Comparison of ENCODE assay signal across 10 mouse cellular contexts in the genomic region with DNA sequence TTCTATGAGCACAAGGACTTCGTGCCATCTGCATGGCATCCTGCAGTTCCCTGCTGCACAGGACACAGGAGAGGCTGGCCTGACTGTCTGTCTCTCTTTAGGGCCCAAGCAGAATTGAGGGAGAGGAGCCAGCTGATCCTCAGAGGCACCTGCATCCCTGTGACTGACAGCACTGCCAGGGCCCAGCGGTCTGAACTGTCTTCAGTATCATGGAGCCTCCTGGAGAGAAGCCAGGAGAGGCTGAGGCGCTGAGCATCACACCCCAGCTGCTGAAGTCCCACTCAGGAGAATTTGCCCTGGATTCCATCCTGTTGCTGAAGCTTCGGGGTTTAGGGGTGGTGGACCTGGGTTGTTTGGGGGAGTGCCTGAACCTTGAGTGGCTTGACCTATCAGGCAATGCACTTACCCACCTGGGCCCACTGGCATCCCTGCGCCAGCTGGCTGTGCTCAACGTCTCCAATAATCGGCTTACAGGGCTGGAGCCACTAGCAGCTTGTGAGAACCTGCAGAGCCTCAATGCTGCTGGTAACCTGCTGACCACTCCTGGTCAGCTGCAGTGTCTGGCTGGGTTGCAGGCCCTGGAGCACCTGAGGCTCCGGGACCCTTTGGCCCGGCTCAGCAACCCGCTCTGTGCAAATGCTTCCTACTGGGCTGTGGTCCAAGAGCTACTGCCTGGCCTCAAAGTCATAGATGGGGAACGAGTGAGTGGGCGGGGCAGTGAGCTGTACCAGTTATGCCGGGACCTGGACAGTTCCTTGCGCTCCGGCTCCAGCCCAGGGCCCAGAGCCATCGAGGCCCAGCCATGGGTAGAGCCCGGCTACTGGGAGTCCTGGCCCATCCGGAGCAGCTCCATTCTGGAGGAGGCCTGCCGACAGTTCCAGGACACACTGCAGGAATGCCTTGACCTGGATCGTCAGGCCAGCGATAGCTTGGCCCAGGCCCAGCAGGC. TPM values are rescaled to one million over a fixed set of nuclear protein-coding genes. Genes with fewer than 3 reads are reported as not detected.
DNase-seq lines count a peak whose midpoint lies in the region; ATAC-seq lines count a peak whose summit lies in the region.
"Had no signal": no experiment of that assay in that cellular context is flagged by ENCODE, and none has a peak within 500 bp of the region (broad histone marks: within the 10 kb centered on the region; RNA-seq: fewer than 3 reads in every experiment).

No protein-coding gene starts in this region.

- no peak overlapping the region; the same call in 1 of the 2 replicates for H3K9ac ChIP-seq in forebrain, embryonic 14.5 days (ENCODE audit: low read length)
- H3K9ac ChIP-seq in forebrain, embryonic 11.5 days (ENCODE audit: low read length), result no peak overlapping the region
- H3K9ac ChIP-seq in intestine, embryonic 14.5 days (ENCODE audit: low read length), result no peak overlapping the region
- H3K9ac ChIP-seq: limb, embryonic 13.5 days had no signal

- H3K4me2 ChIP-seq in forebrain, embryonic 14.5 days (ENCODE audit: low read length), result no peak overlapping the region
- H3K4me2 ChIP-seq in forebrain, embryonic 11.5 days (ENCODE audit: low read depth, low read length, severe bottlenecking), result no peak overlapping the region
- H3K4me2 ChIP-seq in intestine, embryonic 14.5 days (ENCODE audit: low read length), result 0 out of 2 replicates have a peak overlapping the region, but pooled peaks have one; percentile 8
- H3K4me2 ChIP-seq: limb, embryonic 13.5 days had no signal

- no peaks in the 10 kb centered on the region; the same call in 1 of the 2 replicates for H3K4me1 ChIP-seq in forebrain, embryonic 14.5 days (ENCODE audit: control insufficient read depth, insufficient read depth, low read length)
- no peaks in the 10 kb centered on the region for H3K4me1 ChIP-seq in forebrain, embryonic 11.5 days (replicated peaks; ENCODE audit: control insufficient read depth, insufficient read depth, low read length)
- H3K4me1 ChIP-seq in intestine, embryonic 14.5 days (replicated peaks; ENCODE audit: control insufficient read depth, insufficient read depth, low read length), result peaks cover 31% of the 10 kb centered on the region

- WGBS in forebrain, embryonic 14.5 days, result 82% methylated on average over 21 of the region's 21 CpGs
- WGBS in forebrain, embryonic 11.5 days, result 93% methylated on average over 21 of the region's 21 CpGs
- 59% methylated on average over 20 of the region's 21 CpGs for WGBS in intestine, embryonic 14.5 days

- intact Hi-C loops in gastrocnemius, postnatal 14 days (cut with DNase I; ENCODE audit: low total_unique reads), result no loop called here

- 0 out of 2 replicates have a peak, but pooled peaks cover 15% of the 10 kb centered on the region for H3K36me3 ChIP-seq in forebrain, embryonic 14.5 days (ENCODE audit: control insufficient read depth, insufficient read depth, low read length)
- H3K36me3 ChIP-seq in forebrain, embryonic 11.5 days (ENCODE audit: control insufficient read depth, insufficient read depth, low read length), result no peaks in the 10 kb centered on the region; the same call in 1 of the 2 replicates
- no peaks in the 10 kb centered on the region for H3K36me3 ChIP-seq in intestine, embryonic 14.5 days (ENCODE audit: control insufficient read depth, insufficient read depth, low read length)

- no peak overlapping the region for H3K27ac ChIP-seq in forebrain, embryonic 14.5 days (ENCODE audit: low read depth, low read length)
- H3K27ac ChIP-seq in forebrain, embryonic 11.5 days (ENCODE audit: low read depth, low read length), result no peak overlapping the region
- peak overlapping the region; percentile 27; the same call in 1 of the 2 replicates for H3K27ac ChIP-seq in intestine, embryonic 14.5 days (ENCODE audit: low read depth)
- H3K27ac ChIP-seq: limb, embryonic 13.5 days had no signal

- H3K27me3 ChIP-seq in forebrain, embryonic 14.5 days (replicated peaks; ENCODE audit: control insufficient read depth, insufficient read depth, low read length), result no peaks in the 10 kb centered on the region
- no peaks in the 10 kb centered on the region for H3K27me3 ChIP-seq in forebrain, embryonic 11.5 days (ENCODE audit: control insufficient read depth, insufficient read depth, low read length)
- no peaks in the 10 kb centered on the region for H3K27me3 ChIP-seq in intestine, embryonic 14.5 days (replicated peaks; ENCODE audit: control insufficient read depth, insufficient read depth, low read length)
- H3K27me3 ChIP-seq: limb, embryonic 13.5 days had no signal

- no peak for ATAC-seq in forebrain, embryonic 14.5 days
- no peak for ATAC-seq in forebrain, embryonic 11.5 days (replicated peaks; ENCODE audit: low FRiP score)
- ATAC-seq in intestine, embryonic 14.5 days (replicated peaks; ENCODE audit: low FRiP score, low TSS enrichment, low read depth), result no peak

- no peak overlapping the region for H3K4me3 ChIP-seq in forebrain, embryonic 14.5 days (ENCODE audit: low read depth, low read length)
- no peak overlapping the region for H3K4me3 ChIP-seq in forebrain, embryonic 11.5 days (ENCODE audit: low read depth, low read length)
- no peak overlapping the region for H3K4me3 ChIP-seq in intestine, embryonic 14.5 days (ENCODE audit: low read depth, low read length)
- H3K4me3 ChIP-seq: limb, embryonic 13.5 days had no signal

- DNase-seq in forebrain, embryonic 14.5 days (ENCODE audit: low spot score), result peak; percentile 37
- no peak for DNase-seq in forebrain, embryonic 11.5 days (ENCODE audit: low spot score)
- DNase-seq in adrenal gland, adult 8-10 months, result peak; percentile 63
- peak; percentile 73 for DNase-seq in gastrocnemius, postnatal 14 days
- DNase-seq in intestine, embryonic 14.5 days (ENCODE audit: low spot score), result no peak
- DNase-seq in lung, postnatal 10 days, result peak; percentile 68
- DNase-seq in spleen, adult 18-20 months, result no peak
- no peak for DNase-seq in thymus, adult 18-20 months

- no peaks in the 10 kb centered on the region for H3K9me3 ChIP-seq in forebrain, embryonic 14.5 days (replicated peaks; ENCODE audit: control insufficient read depth, low read length)
- no peaks in the 10 kb centered on the region for H3K9me3 ChIP-seq in forebrain, embryonic 11.5 days (ENCODE audit: control insufficient read depth, low read length)
- no peaks in the 10 kb centered on the region; the same call in 1 of the 2 replicates for H3K9me3 ChIP-seq in intestine, embryonic 14.5 days (ENCODE audit: control insufficient read depth, low read length)

RNA-seq across cellular contexts. Expression of a gene that starts 4.3 kb away (rescaled TPM):
- polyA plus RNA-seq in forebrain, embryonic 14.5 days (2014; fragmentation: Nextera tagmentation; extraction: Ambion mirVana), result 4.0 and 5.3 TPM in 2 replicates
- polyA plus RNA-seq in forebrain, embryonic 11.5 days (2014; fragmentation: Nextera tagmentation; extraction: Ambion mirVana), result 0.60 and 0.84 TPM in 2 replicates
- total RNA-seq in adrenal gland, adult 8-10 months (2022), result 100 to 1,000 TPM in 1 of 4 experiments, 10 to 100 TPM in 3; 68.8 to 138 (median 88.5) TPM
- 10 to 100 TPM; 22.2 to 35.7 TPM for total RNA-seq in gastrocnemius, postnatal 14 days (2021)
- 69.7 and 73.9 TPM in 2 replicates for polyA plus RNA-seq in intestine, embryonic 14.5 days (2014; fragmentation: Nextera tagmentation; extraction: Ambion mirVana)

RNA-seq across cellular contexts. Expression of a gene that starts 13.7 kb away (rescaled TPM):
- 10.7 and 10.9 TPM in 2 replicates for polyA plus RNA-seq in forebrain, embryonic 14.5 days (2014; fragmentation: Nextera tagmentation; extraction: Ambion mirVana)
- polyA plus RNA-seq in forebrain, embryonic 11.5 days (2014; fragmentation: Nextera tagmentation; extraction: Ambion mirVana), result 12.6 and 13.7 TPM in 2 replicates
- total RNA-seq in adrenal gland, adult 8-10 months (2022), result 10 to 100 TPM; 45.6 to 49.5 (median 49.1) TPM
- 10 to 100 TPM; 13.2 to 15.4 TPM for total RNA-seq in gastrocnemius, postnatal 14 days (2021)
- 6.7 and 7.7 TPM in 2 replicates for polyA plus RNA-seq in intestine, embryonic 14.5 days (2014; fragmentation: Nextera tagmentation; extraction: Ambion mirVana)

RNA-seq across cellular contexts. Expression of a gene that starts 21.1 kb away (rescaled TPM):
- not detected in 2 replicates for polyA plus RNA-seq in forebrain, embryonic 14.5 days (2014; fragmentation: Nextera tagmentation; extraction: Ambion mirVana)
- not detected in 2 replicates for polyA plus RNA-seq in forebrain, embryonic 11.5 days (2014; fragmentation: Nextera tagmentation; extraction: Ambion mirVana)
- total RNA-seq in adrenal gland, adult 8-10 months (2022), result not detected
- total RNA-seq in gastrocnemius, postnatal 14 days (2021), result not detected
- polyA plus RNA-seq in intestine, embryonic 14.5 days (2014; fragmentation: Nextera tagmentation; extraction: Ambion mirVana), result not detected in 2 replicates
- polyA plus RNA-seq: limb, embryonic 13.5 days; testis, adult 2 months had no signal

RNA-seq across cellular contexts. Expression of a gene that starts 25.4 kb away (rescaled TPM):
- 27.3 and 34.3 TPM in 2 replicates for polyA plus RNA-seq in forebrain, embryonic 14.5 days (2014; fragmentation: Nextera tagmentation; extraction: Ambion mirVana)
- polyA plus RNA-seq in forebrain, embryonic 11.5 days (2014; fragmentation: Nextera tagmentation; extraction: Ambion mirVana), result 50.2 and 50.6 TPM in 2 replicates
- 10 to 100 TPM; 59.1 to 84.5 (median 79.5) TPM for total RNA-seq in adrenal gland, adult 8-10 months (2022)
- 10 to 100 TPM; 18.5 to 19.0 TPM for total RNA-seq in gastrocnemius, postnatal 14 days (2021)
- polyA plus RNA-seq in intestine, embryonic 14.5 days (2014; fragmentation: Nextera tagmentation; extraction: Ambion mirVana), result 28.4 and 29.5 TPM in 2 replicates

RNA-seq across cellular contexts. Expression of a gene that starts 25.4 kb away (rescaled TPM):
- not detected in 2 replicates for polyA plus RNA-seq in forebrain, embryonic 14.5 days (2014; fragmentation: Nextera tagmentation; extraction: Ambion mirVana)
- polyA plus RNA-seq in forebrain, embryonic 11.5 days (2014; fragmentation: Nextera tagmentation; extraction: Ambion mirVana), result 0.67 TPM in 1 of 2 replicates, not detected in the other
- total RNA-seq in adrenal gland, adult 8-10 months (2022), result 1 to 10 TPM in 3 of 4 experiments, not detected in 1; 1.8 to 7.7 (median 2.6) TPM
- 1 to 10 TPM in 1 of 2 experiments, not detected in 1; 2.0 TPM for total RNA-seq in gastrocnemius, postnatal 14 days (2021)
- polyA plus RNA-seq in intestine, embryonic 14.5 days (2014; fragmentation: Nextera tagmentation; extraction: Ambion mirVana), result not detected in 2 replicates
- polyA plus RNA-seq: limb, embryonic 13.5 days; testis, adult 2 months had no signal

Comparison
In these comparisons a context has a peak if more than half of its experiments do, and no peak if none do; other contexts are left out.
1. DNase-seq: peak in forebrain, embryonic 14.5 days (single experiment), adrenal gland, adult 8-10 months (single experiment), gastrocnemius, postnatal 14 days (single experiment) and lung, postnatal 10 days (single experiment); none in forebrain, embryonic 11.5 days (single experiment), intestine, embryonic 14.5 days (single experiment), spleen, adult 18-20 months (0 of 2) and thymus, adult 18-20 months (0 of 2).
2. RNA of a gene that starts 4.3 kb away (polyA plus RNA-seq): 69.7 to 73.9 TPM in intestine, embryonic 14.5 days; 4.0 to 5.3 TPM in forebrain, embryonic 14.5 days and 0.60 to 0.84 TPM in forebrain, embryonic 11.5 days; every median in the first group is over 10 times any median in the second.